In genomic region chr5:3800881-3801280, GRCm38 (mm10) we compare ENCODE assay signal across 12 mouse cellular contexts. TPM values are rescaled to one million over a fixed set of nuclear protein-coding genes. Genes with fewer than 3 reads are reported as not detected.
DNase-seq lines count a peak whose midpoint lies in the region; ATAC-seq and TF ChIP-seq lines count a peak whose summit lies in the region.
"Had no signal": no experiment of that assay in that cellular context is flagged by ENCODE, and none has a peak within 500 bp of the region (broad histone marks: within the 10 kb centered on the region; RNA-seq: fewer than 3 reads in every experiment).

No protein-coding gene starts in this region.

- H3K27me3 ChIP-seq in heart, embryonic 13.5 days (replicated peaks): no peaks in the 10 kb centered on the region
- no peaks in the 10 kb centered on the region for H3K27me3 ChIP-seq in heart, adult 2 months (ENCODE audit: control insufficient read depth, insufficient read depth, low read length)
- H3K27me3 ChIP-seq in neural tube, embryonic 12.5 days (replicated peaks): no peaks in the 10 kb centered on the region
- no peaks in the 10 kb centered on the region for H3K27me3 ChIP-seq in liver, embryonic 14.5 days (ENCODE audit: control insufficient read depth, insufficient read depth, low read length)
- H3K27me3 ChIP-seq in cerebellum, adult 2 months (ENCODE audit: control insufficient read depth, insufficient read depth, low read length): no peaks in the 10 kb centered on the region
- H3K27me3 ChIP-seq: stomach, embryonic 15.5 days had no signal

- H3K4me2 ChIP-seq in heart, embryonic 13.5 days: peak overlapping the region; percentile 50
- H3K4me2 ChIP-seq in neural tube, embryonic 12.5 days (replicated peaks): peak overlapping the region; percentile 42; the same call in 1 of the 2 replicates
- H3K4me2 ChIP-seq in liver, embryonic 14.5 days (ENCODE audit: low read depth): peak overlapping the region; percentile 57
- H3K4me2 ChIP-seq: stomach, embryonic 15.5 days had no signal

- no peak for TF ChIP-seq EP300 in heart, adult 2 months (IDR thresholded peaks at IDR 0.05; ENCODE audit: insufficient read depth, low read depth, low read length)
- TF ChIP-seq EP300 in liver, embryonic 14.5 days (IDR thresholded peaks at IDR 0.05; ENCODE audit: low read depth): no peak

- WGBS in heart, embryonic 13.5 days: 73% methylated on average over 4 of the region's 4 CpGs
- WGBS in heart, adult 2 months: 67% methylated on average over 4 of the region's 4 CpGs
- 85% methylated on average over 4 of the region's 4 CpGs for WGBS in neural tube, embryonic 12.5 days
- 60% methylated on average over 4 of the region's 4 CpGs for WGBS in liver, embryonic 14.5 days (ENCODE audit: insufficient replicate concordance)
- WGBS in cerebellum, adult 2 months: 72% methylated on average over 4 of the region's 4 CpGs

- H3K4me1 ChIP-seq in heart, embryonic 13.5 days: peaks cover 16% of the 10 kb centered on the region
- peaks cover 2% of the 10 kb centered on the region; the same call in 1 of the 2 replicates for H3K4me1 ChIP-seq in heart, adult 2 months (ENCODE audit: control insufficient read depth, insufficient read depth, low read length)
- peaks cover 5% of the 10 kb centered on the region for H3K4me1 ChIP-seq in neural tube, embryonic 12.5 days
- peaks cover 14 to 15% of the 10 kb centered on the region in 2 experiments for H3K4me1 ChIP-seq in liver, embryonic 14.5 days (replicated peaks; ENCODE audit: control insufficient read depth in 2 of 2, insufficient read depth in 2 of 2, low read length in 1 of 2)
- peaks cover 3% of the 10 kb centered on the region; the same call in 1 of the 2 replicates for H3K4me1 ChIP-seq in cerebellum, adult 2 months (ENCODE audit: control insufficient read depth, insufficient read depth, low read length)

- H3K36me3 ChIP-seq in heart, embryonic 13.5 days: no peaks in the 10 kb centered on the region
- H3K36me3 ChIP-seq in heart, adult 2 months (ENCODE audit: control insufficient read depth, insufficient read depth, low read length): peaks cover 4% of the 10 kb centered on the region
- H3K36me3 ChIP-seq in neural tube, embryonic 12.5 days: no peaks in the 10 kb centered on the region
- no peaks in the 10 kb centered on the region for H3K36me3 ChIP-seq in liver, embryonic 14.5 days (replicated peaks; ENCODE audit: control insufficient read depth, insufficient read depth, low read depth)
- H3K36me3 ChIP-seq: stomach, embryonic 15.5 days had no signal

- no peak for ATAC-seq in heart, embryonic 13.5 days (ENCODE audit: extremely low read depth, insufficient number of reproducible peaks, low FRiP score, low TSS enrichment)
- no peak for ATAC-seq in neural tube, embryonic 12.5 days (ENCODE audit: low FRiP score, low read depth)
- no peak for ATAC-seq in liver, embryonic 14.5 days (ENCODE audit: insufficient read depth)

- intact Hi-C loops in heart, adult 2 months (cut with DNase I): no loop called here

- DNase-seq in heart, adult 2 months: no peak
- no peak for DNase-seq in neural tube, embryonic 10.5 days (ENCODE audit: extremely low spot score, low spot score)
- DNase-seq in liver, embryonic 14.5 days (ENCODE audit: low read depth in 3 of 3, low spot score in 3 of 3): no peak
- DNase-seq in B cell, adult 2 months: no peak
- DNase-seq in adrenal gland, postnatal 10 days: no peak
- no peak for DNase-seq in cerebellum, adult 2 months
- DNase-seq: cerebellum, adult 8-10 months; lung, adult 2 months had no signal

- no peaks in the 10 kb centered on the region for H3K9me3 ChIP-seq in heart, embryonic 13.5 days
- no peaks in the 10 kb centered on the region for H3K9me3 ChIP-seq in neural tube, embryonic 12.5 days
- H3K9me3 ChIP-seq in liver, embryonic 14.5 days (ENCODE audit: control insufficient read depth, low read length): no peaks in the 10 kb centered on the region
- H3K9me3 ChIP-seq: stomach, embryonic 15.5 days had no signal

- TF ChIP-seq POLR2A in heart, adult 2 months (IDR thresholded peaks at IDR 0.05; ENCODE audit: insufficient read depth, low read depth, low read length): no peak
- no peak for TF ChIP-seq POLR2A in cerebellum, adult 2 months (IDR thresholded peaks at IDR 0.05; ENCODE audit: borderline replicate concordance, insufficient read depth, low read length)

- no peak for TF ChIP-seq CTCF in heart, adult 2 months (IDR thresholded peaks at IDR 0.05)
- TF ChIP-seq CTCF in liver, embryonic 14.5 days (IDR thresholded peaks at IDR 0.05; ENCODE audit: low read depth): no peak
- no peak for TF ChIP-seq CTCF in cerebellum, adult 2 months (IDR thresholded peaks at IDR 0.05; ENCODE audit: borderline replicate concordance, insufficient read depth, low read depth, low read length)

- H3K4me3 ChIP-seq in heart, embryonic 13.5 days: no peak overlapping the region
- H3K4me3 ChIP-seq in heart, adult 2 months: no peak overlapping the region
- no peak overlapping the region for H3K4me3 ChIP-seq in neural tube, embryonic 12.5 days
- 0 out of 4 replicates have a peak overlapping the region, but pooled peaks of 1 of the 2 experiments have one; percentile 6 for H3K4me3 ChIP-seq in liver, embryonic 14.5 days (ENCODE audit: insufficient read depth in 1 of 2, low read depth in 2 of 2, low read length in 2 of 2)
- H3K4me3 ChIP-seq in cerebellum, adult 2 months (replicated peaks; ENCODE audit: insufficient read depth, low read depth, low read length): no peak overlapping the region
- H3K4me3 ChIP-seq: stomach, embryonic 15.5 days had no signal

- no peak overlapping the region for H3K27ac ChIP-seq in heart, embryonic 13.5 days (replicated peaks)
- H3K27ac ChIP-seq in heart, adult 2 months: no peak overlapping the region
- no peak overlapping the region for H3K27ac ChIP-seq in neural tube, embryonic 12.5 days
- no peak overlapping the region for H3K27ac ChIP-seq in liver, embryonic 14.5 days
- H3K27ac ChIP-seq in cerebellum, adult 2 months (ENCODE audit: insufficient read depth, low read length): no peak overlapping the region
- H3K27ac ChIP-seq: stomach, embryonic 15.5 days had no signal

- H3K9ac ChIP-seq in heart, embryonic 13.5 days: no peak overlapping the region
- H3K9ac ChIP-seq in heart, adult 2 months (ENCODE audit: low read depth, low read length): no peak overlapping the region
- H3K9ac ChIP-seq in neural tube, embryonic 12.5 days: no peak overlapping the region
- H3K9ac ChIP-seq in liver, embryonic 14.5 days (replicated peaks): no peak overlapping the region
- H3K9ac ChIP-seq: stomach, embryonic 15.5 days had no signal

- no peaks in the 10 kb centered on the region for H3K79me2 ChIP-seq in heart, adult 2 months (replicated peaks; ENCODE audit: control insufficient read depth, insufficient read depth, low read length)

RNA-seq across cellular contexts. Expression of gene Ankib1, which starts 1.8 kb away (rescaled TPM):
- polyA plus RNA-seq in heart, embryonic 13.5 days (2015; fragmentation: Nextera tagmentation; extraction: Ambion mirVana): 6.0 and 6.1 TPM in 2 replicates
- total RNA-seq in heart, adult 2 months (2021): 10 to 100 TPM; 25.2 to 28.0 TPM
- 3.6 and 7.4 TPM in 2 replicates for polyA plus RNA-seq in heart, adult 2 months (2012; rRNA removed)
- polyA plus RNA-seq in neural tube, embryonic 12.5 days (2016; fragmentation: Nextera tagmentation; extraction: Ambion mirVana): 21.7 and 21.9 TPM in 2 replicates
- 2.3 and 3.1 TPM in 2 replicates for polyA plus RNA-seq in liver, embryonic 14.5 days (2012; rRNA removed)
- polyA plus RNA-seq in liver, embryonic 14.5 days (2014; fragmentation: Nextera tagmentation; extraction: Ambion mirVana): 3.8 and 4.3 TPM in 2 replicates
- 10 to 100 TPM; 47.8 to 53.0 TPM for total RNA-seq in adrenal gland, postnatal 10 days (2021)
- 19.2 and 19.8 TPM in 2 replicates for polyA plus RNA-seq in cerebellum, adult 2 months (2012; rRNA removed)

RNA-seq across cellular contexts. Expression of gene Krit1, which starts 2.1 kb away (rescaled TPM):
- 33.2 and 35.9 TPM in 2 replicates for polyA plus RNA-seq in heart, embryonic 13.5 days (2015; fragmentation: Nextera tagmentation; extraction: Ambion mirVana)
- 10 to 100 TPM; 28.4 to 30.9 TPM for total RNA-seq in heart, adult 2 months (2021)
- 9.0 and 20.4 TPM in 2 replicates for polyA plus RNA-seq in heart, adult 2 months (2012; rRNA removed)
- 69.4 and 73.5 TPM in 2 replicates for polyA plus RNA-seq in neural tube, embryonic 12.5 days (2016; fragmentation: Nextera tagmentation; extraction: Ambion mirVana)
- 8.2 and 13.0 TPM in 2 replicates for polyA plus RNA-seq in liver, embryonic 14.5 days (2012; rRNA removed)
- polyA plus RNA-seq in liver, embryonic 14.5 days (2014; fragmentation: Nextera tagmentation; extraction: Ambion mirVana): 15.6 and 15.7 TPM in 2 replicates
- 10 to 100 TPM; 34.0 to 44.6 TPM for total RNA-seq in adrenal gland, postnatal 10 days (2021)
- polyA plus RNA-seq in cerebellum, adult 2 months (2012; rRNA removed): 40.5 and 41.6 TPM in 2 replicates

RNA-seq across cellular contexts. Expression of gene Lrrd1, which starts 44.1 kb away (rescaled TPM):
- 0.23 and 0.27 TPM in 2 replicates for polyA plus RNA-seq in heart, embryonic 13.5 days (2015; fragmentation: Nextera tagmentation; extraction: Ambion mirVana)
- total RNA-seq in heart, adult 2 months (2021): under 1 TPM in 1 of 2 experiments, not detected in 1; 0.07 TPM
- 0.06 and 0.09 TPM in 2 replicates for polyA plus RNA-seq in heart, adult 2 months (2012; rRNA removed)
- 0.09 and 0.19 TPM in 2 replicates for polyA plus RNA-seq in neural tube, embryonic 12.5 days (2016; fragmentation: Nextera tagmentation; extraction: Ambion mirVana)
- polyA plus RNA-seq in liver, embryonic 14.5 days (2012; rRNA removed): 0.02 TPM in 1 of 2 replicates, not detected in the other
- polyA plus RNA-seq in liver, embryonic 14.5 days (2014; fragmentation: Nextera tagmentation; extraction: Ambion mirVana): 0.05 TPM in 1 of 2 replicates, not detected in the other
- total RNA-seq in adrenal gland, postnatal 10 days (2021): not detected
- 0.10 and 0.14 TPM in 2 replicates for polyA plus RNA-seq in cerebellum, adult 2 months (2012; rRNA removed)
- total RNA-seq: adrenal gland, adult 18-20 months had no signal
